Mouse (Mus musculus) spleen, postnatal 36 days (tissue): ENCODE data around the gene Olfr1532-ps1.
"Not testable (repeated sequence)": the region's sequence is repeated elsewhere in the genome, so short reads cannot be mapped to it uniquely, and the experiment has no call there.

ENCODE experiments used
- DNase-seq, 2 experiments: peaks; one replicate each; pipeline ENCODE4 v3.0.0; 2022; ENCODE audit warnings: low spot score in 2 of 2, mixed read lengths in 1 of 2

Gene Olfr1532-ps1

GRCm38 (mm10) chr7:106907676-106908075 is at the start of gene Olfr1532-ps1:
Gene Olfr1532-ps1, plus strand, starts transcription at chr7:106908001.
- DNase-seq: no peak

- no peak for DNase-seq
Measured at GRCm38 (mm10) chr7:106862885-106863284, 44.9 kb upstream of the Olfr1532-ps1 start, which contains the start of gene Olfr704. Gene Olfr704, plus strand, starts transcription at chr7:106863185.

- no peak for DNase-seq
Measured at GRCm38 (mm10) chr7:106876791-106877190, 31.0 kb upstream of the Olfr1532-ps1 start, which contains the start of gene Olfr705. Gene Olfr705, minus strand, starts transcription at chr7:106876891.

GRCm38 (mm10) chr7:106888062-106888461 is 19.7 kb upstream of the Olfr1532-ps1 start, which contains the start of gene Olfr706:
Gene Olfr706, minus strand, starts transcription at chr7:106888162.
- no peak for DNase-seq

GRCm38 (mm10) chr7:106901141-106901540 is 6.7 kb upstream of the Olfr1532-ps1 start, which contains the start of gene Olfr707:
Gene Olfr707, minus strand, starts transcription at chr7:106901241.
- DNase-seq: not testable (repeated sequence)

GRCm38 (mm10) chr7:106920961-106921360 is 13.2 kb downstream of the Olfr1532-ps1 start:
- DNase-seq: peak; percentile 5 to 14

- DNase-seq: no peak
Measured at GRCm38 (mm10) chr7:106932119-106932518, 24.3 kb downstream of the Olfr1532-ps1 start, which contains the start of gene Olfr709-ps1. Gene Olfr709-ps1, minus strand, starts transcription at chr7:106932219.

- DNase-seq: no peak
Measured at GRCm38 (mm10) chr7:106948212-106948611, 40.4 kb downstream of the Olfr1532-ps1 start, which contains the start of gene Olfr710. Gene Olfr710, minus strand, starts transcription at chr7:106948312.

- no peak for DNase-seq
Measured at GRCm38 (mm10) chr7:106963837-106964236, 56.0 kb downstream of the Olfr1532-ps1 start, which contains the start of gene Olfr6. Gene Olfr6, minus strand, starts transcription at chr7:106963937.
